Mouse (Mus musculus): ENCODE measurements around the gene Cdkal1. TPM values are rescaled to one million over a fixed set of nuclear protein-coding genes. Genes with fewer than 3 reads are reported as not detected.

Cdkal1 gene
- polyA plus RNA-seq, 1 experiment from 2014 or later: 21.6 TPM

DNA sequence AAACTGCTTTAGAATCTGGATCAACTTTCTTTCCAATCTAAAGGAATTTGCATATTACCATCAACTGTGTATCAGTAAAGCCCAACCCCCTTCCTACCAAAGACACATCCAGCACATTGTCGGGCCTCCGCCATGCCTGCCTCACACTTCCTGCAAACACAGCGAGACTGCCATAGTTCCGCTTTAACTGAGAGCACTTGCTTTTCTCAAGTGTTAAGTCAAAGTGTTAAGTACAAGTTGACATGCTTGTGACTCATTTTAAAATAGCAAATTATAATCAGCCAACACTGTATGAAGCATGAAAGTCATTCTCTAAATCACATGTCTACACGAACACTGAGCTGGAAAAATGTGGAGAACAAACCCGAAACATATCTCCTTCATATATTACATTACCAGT lies 305.3 kb downstream of the Cdkal1 start:
- ATAC-seq (ENCODE audit: low read depth): no peak
- Histone ChIP-seq H3K27me3 (no peaks in the 10 kb centered on the region), H3K4me3 (no peak overlapping the region), H3K9ac (no peak overlapping the region), H3K36me3 (no peaks in the 10 kb centered on the region), H3K4me1 (replicated peaks) (peaks cover 18% of the 10 kb centered on the region), H3K4me2 (no peak overlapping the region), H3K27ac (replicated peaks) (no peak overlapping the region), H3K9me3 (no peaks in the 10 kb centered on the region)
- WGBS: 95% methylated on average over 6 of the region's 6 CpGs

DNA sequence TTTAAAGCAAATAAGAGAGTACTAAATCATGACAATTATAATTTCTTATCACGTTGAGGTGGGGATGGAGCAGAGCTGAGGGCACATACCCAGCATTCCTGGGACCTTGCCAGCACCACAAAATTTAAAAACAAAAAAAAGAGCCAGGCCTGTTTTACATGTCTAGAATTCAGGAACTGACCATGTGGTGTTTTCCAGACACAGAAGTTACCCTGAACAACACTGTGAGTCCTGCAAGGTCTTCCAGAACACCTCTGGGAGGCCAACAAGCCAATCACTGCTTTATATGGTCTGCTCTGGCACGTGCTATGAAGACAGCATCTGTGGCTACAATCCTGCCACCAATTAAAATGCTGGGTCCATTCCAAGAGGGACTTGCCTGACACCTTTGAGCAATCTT lies 305.7 kb downstream of the Cdkal1 start:
- Histone ChIP-seq H3K27ac (replicated peaks) (no peak overlapping the region), H3K4me2 (no peak overlapping the region), H3K4me3 (no peak overlapping the region), H3K27me3 (no peaks in the 10 kb centered on the region), H3K4me1 (replicated peaks) (peaks cover 17% of the 10 kb centered on the region), H3K9me3 (0 out of 2 replicates have a peak, but pooled peaks cover 2% of the 10 kb centered on the region), H3K36me3 (no peaks in the 10 kb centered on the region), H3K9ac (no peak overlapping the region)
- WGBS: 65% methylated on average over 2 of the region's 2 CpGs
- no peak for ATAC-seq (ENCODE audit: low read depth)

DNA sequence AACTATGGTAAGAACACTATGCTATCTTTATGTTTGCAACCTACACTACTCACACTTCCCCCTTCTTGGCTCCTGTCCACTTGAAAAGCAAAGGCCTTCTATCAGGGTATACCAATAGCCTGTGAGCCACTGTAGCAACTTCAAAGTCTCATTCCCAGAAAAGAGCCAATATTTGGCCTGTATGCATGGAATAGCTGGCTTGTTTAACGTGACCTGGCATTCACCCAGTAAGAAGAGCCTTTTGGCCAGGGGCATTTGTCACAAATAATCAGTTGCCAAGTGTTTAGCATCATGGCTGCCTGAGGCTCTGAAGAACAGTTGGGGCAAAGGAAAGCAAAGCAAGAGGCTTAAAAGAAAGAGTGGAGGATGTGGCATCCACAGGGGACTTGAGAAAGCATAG lies 317.6 kb downstream of the Cdkal1 start:
- Histone ChIP-seq H3K4me1 (replicated peaks) (peaks cover 6% of the 10 kb centered on the region; the same call in 1 of the 2 replicates), H3K4me3 (no peak overlapping the region), H3K4me2 (no peak overlapping the region), H3K9ac (no peak overlapping the region), H3K27ac (replicated peaks) (no peak overlapping the region), H3K9me3 (no peaks in the 10 kb centered on the region), H3K36me3 (no peaks in the 10 kb centered on the region), H3K27me3 (no peaks in the 10 kb centered on the region)
- 44% methylated on average over 1 of the region's 1 CpGs for WGBS
- no peak for ATAC-seq (ENCODE audit: low read depth)

DNA sequence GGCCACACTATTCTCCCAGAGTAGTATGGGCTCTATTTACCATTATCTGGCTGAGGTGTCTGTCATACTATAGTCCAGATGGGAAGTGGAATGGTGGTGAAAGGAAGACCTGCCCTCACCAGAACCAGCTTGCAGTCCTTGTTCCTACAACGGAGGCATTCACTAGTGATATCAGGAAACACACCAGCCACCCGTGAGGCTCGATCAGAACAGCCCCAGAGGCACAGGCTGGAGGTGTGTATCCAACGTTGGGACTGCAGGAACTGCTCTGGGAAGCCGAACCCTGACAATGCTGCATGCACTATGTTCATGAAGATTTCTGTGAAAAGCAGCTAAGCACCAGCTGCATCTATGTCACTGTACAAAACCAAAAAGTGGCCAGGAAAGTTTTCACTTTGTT lies 321.9 kb downstream of the Cdkal1 start:
- 83% methylated on average over 5 of the region's 5 CpGs for WGBS
- Histone ChIP-seq H3K4me3 (no peak overlapping the region), H3K27ac (replicated peaks) (no peak overlapping the region), H3K9me3 (no peaks in the 10 kb centered on the region), H3K27me3 (no peaks in the 10 kb centered on the region), H3K9ac (no peak overlapping the region), H3K36me3 (no peaks in the 10 kb centered on the region), H3K4me1 (replicated peaks) (peaks cover 6% of the 10 kb centered on the region; the same call in 1 of the 2 replicates), H3K4me2 (no peak overlapping the region)
- no peak for ATAC-seq (ENCODE audit: low read depth)

DNA sequence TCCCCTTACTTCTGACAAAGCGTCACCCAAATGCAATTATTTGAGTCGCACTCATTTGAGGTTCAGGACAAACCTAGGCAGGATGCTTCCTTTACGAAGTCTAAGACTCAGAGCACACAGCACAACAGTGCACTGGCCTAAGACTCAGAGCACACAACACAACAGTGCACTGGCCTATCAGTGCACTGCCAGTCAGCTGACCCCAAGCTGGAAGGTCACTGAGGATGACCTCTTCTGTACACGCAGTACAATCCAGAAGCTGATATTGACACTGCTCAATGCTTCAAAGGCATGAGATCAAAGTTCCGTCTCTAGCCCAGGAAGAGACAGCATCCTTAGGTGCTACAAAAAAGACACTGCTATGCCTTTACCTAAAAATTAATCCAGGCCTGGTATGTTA lies 327.1 kb downstream of the Cdkal1 start:
- Histone ChIP-seq H3K4me1 (replicated peaks) (no peaks in the 10 kb centered on the region), H3K36me3 (no peaks in the 10 kb centered on the region), H3K4me2 (no peak overlapping the region), H3K27ac (replicated peaks) (no peak overlapping the region), H3K9ac (no peak overlapping the region), H3K4me3 (no peak overlapping the region), H3K27me3 (no peaks in the 10 kb centered on the region), H3K9me3 (no peaks in the 10 kb centered on the region)
- 92% methylated on average over 5 of the region's 5 CpGs for WGBS
- no peak for ATAC-seq (ENCODE audit: low read depth)

DNA sequence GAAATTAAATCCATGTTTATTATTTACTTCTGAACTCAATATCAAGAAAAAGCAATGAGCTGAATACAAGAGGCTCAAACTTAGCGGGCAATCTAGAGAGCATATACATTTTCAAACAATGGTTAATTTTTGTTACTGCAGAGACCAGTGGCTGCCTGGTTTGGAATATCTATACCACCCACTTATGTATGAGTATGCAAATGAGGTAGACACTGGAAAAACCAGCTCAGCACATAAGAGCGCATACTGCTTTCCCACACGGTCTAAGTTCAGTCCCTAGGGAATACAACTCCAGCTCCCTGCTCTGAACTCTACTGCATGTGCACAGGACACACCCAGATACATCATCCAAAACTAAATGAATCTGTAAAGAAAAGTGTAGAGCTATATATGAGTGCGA lies 334.2 kb downstream of the Cdkal1 start:
- no peaks in the 10 kb centered on the region for H3K36me3 ChIP-seq
- WGBS: 82% methylated on average over 4 of the region's 4 CpGs
- peaks cover 7% of the 10 kb centered on the region; the same call in 1 of the 2 replicates for H3K4me1 ChIP-seq (replicated peaks)
- ATAC-seq (ENCODE audit: low read depth): no peak
- no peaks in the 10 kb centered on the region for H3K27me3 ChIP-seq
- H3K9me3 ChIP-seq: no peaks in the 10 kb centered on the region
- H3K4me3 ChIP-seq: no peak overlapping the region
- H3K4me2 ChIP-seq: no peak overlapping the region
- no peak overlapping the region; the same call in 1 of the 2 replicates for H3K27ac ChIP-seq (replicated peaks)
- H3K9ac ChIP-seq: no peak overlapping the region

DNA sequence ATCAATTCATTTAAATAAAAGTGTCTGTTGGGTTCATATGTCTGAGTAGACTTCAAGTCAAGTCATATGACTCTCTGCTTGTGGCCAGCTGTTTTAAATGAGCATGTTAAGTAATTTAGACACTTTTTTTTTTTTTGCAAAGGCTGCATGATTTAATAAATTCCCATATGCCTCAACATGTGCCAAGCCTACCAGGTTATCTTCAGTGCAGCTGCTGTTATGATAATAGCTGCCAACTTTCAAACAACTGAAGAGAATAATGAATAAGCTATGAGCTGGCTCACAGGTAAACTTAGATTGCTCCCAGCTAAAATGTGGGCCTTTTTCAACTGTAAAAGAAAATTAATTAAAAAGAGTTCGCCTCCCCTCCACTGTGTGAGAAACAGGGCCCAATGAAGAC lies 341.4 kb downstream of the Cdkal1 start:
- ATAC-seq (ENCODE audit: low read depth): no peak
- no peaks in the 10 kb centered on the region for H3K27me3 ChIP-seq
- 78% methylated on average over 1 of the region's 1 CpGs for WGBS

DNA sequence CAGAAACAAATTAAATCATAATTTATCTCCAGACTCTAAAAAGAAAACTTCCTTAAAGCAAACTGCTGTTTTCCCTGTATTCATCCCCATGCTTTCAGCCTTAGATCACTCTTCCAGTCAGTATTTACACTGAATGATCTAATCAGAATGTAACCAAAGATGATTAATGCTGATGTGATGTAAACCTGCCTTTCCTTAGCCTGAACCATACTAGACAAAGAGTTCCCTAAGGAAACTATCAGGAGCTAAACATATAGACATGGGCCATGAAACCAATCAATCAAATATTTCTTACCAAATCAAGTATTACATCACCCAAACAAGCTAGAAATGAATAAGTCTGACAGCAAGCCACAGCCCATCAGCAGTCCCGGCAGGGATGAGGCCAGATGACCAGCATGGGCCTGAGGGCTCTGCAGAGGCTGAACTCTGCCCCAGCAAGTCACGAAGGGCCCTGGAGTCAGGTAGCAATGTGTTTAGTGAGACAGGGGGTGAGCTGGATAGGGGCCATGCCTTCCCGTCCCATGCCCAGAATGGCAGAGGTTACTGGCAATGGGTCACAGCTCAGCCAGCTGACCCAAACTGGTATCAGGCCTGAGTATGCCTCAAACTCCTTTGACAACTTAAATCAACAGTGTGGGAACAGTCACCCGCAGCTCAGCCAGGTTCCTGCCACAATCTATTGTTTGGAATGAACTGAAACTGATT lies 350.5 kb downstream of the Cdkal1 start:
- WGBS: 56% methylated on average over 4 of the region's 4 CpGs
- Histone ChIP-seq H3K9ac (no peak overlapping the region), H3K36me3 (no peaks in the 10 kb centered on the region), H3K4me1 (replicated peaks) (peaks cover 14% of the 10 kb centered on the region), H3K9me3 (no peaks in the 10 kb centered on the region), H3K27me3 (no peaks in the 10 kb centered on the region), H3K4me2 (no peak overlapping the region), H3K4me3 (no peak overlapping the region), H3K27ac (replicated peaks) (no peak overlapping the region)
- no peak for ATAC-seq (ENCODE audit: low read depth)

More for the DNA sequence above, 341.4 kb downstream of the Cdkal1 start:
- H3K4me2 ChIP-seq: no peak overlapping the region
- no peaks in the 10 kb centered on the region for H3K4me1 ChIP-seq (replicated peaks)
- H3K4me3 ChIP-seq: no peak overlapping the region
- H3K9me3 ChIP-seq: no peaks in the 10 kb centered on the region
- no peak overlapping the region for H3K27ac ChIP-seq (replicated peaks)
- no peak overlapping the region for H3K9ac ChIP-seq
- H3K36me3 ChIP-seq: no peaks in the 10 kb centered on the region

DNA sequence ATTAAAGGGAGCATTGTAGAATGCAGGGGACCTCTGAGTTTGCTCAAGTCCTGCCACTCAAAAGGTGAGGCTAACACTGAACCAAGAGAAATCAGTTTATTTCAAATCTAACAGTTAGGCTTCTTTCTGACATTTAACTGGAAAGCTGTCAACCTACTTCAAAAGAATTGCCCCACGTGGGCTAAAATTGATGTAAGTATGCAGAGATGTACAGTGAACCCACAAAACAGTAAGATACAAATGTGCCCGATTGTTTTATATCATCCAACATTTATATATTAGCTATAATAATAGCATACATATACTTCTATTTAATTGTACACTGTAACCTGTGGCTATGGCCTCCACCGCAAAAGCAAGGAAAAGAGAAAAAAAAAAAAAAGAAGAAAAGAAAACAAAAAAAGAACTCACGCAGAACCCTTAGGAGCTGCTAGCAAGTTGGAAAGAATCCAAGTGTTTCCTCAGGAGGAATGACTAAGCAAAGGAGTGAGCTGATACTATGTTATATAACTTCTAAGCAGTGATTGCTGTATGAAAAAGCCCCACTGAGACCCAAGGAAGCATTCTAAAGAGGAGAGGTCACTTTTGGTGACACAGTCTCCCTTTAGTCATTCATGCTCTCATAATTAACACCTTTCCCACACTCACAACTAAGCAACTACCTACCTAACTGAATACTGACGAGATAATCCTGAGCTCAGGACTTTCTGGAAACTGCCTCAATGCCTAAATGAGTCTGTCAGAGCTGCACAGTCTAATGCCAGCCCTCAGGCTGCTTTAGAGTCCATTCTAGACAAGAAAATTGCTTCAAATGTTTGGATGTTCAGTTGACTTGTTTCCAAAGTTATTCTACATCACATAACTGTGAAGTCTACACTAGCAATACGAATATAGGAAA lies 352.1 kb downstream of the Cdkal1 start:
- Histone ChIP-seq H3K27me3 (no peaks in the 10 kb centered on the region), H3K9me3 (no peaks in the 10 kb centered on the region), H3K4me3 (no peak overlapping the region), H3K36me3 (no peaks in the 10 kb centered on the region), H3K27ac (replicated peaks) (no peak overlapping the region), H3K4me2 (no peak overlapping the region), H3K9ac (no peak overlapping the region), H3K4me1 (replicated peaks) (peaks cover 14% of the 10 kb centered on the region)
- no peak for ATAC-seq (ENCODE audit: low read depth)
- 69% methylated on average over 6 of the region's 6 CpGs for WGBS

DNA sequence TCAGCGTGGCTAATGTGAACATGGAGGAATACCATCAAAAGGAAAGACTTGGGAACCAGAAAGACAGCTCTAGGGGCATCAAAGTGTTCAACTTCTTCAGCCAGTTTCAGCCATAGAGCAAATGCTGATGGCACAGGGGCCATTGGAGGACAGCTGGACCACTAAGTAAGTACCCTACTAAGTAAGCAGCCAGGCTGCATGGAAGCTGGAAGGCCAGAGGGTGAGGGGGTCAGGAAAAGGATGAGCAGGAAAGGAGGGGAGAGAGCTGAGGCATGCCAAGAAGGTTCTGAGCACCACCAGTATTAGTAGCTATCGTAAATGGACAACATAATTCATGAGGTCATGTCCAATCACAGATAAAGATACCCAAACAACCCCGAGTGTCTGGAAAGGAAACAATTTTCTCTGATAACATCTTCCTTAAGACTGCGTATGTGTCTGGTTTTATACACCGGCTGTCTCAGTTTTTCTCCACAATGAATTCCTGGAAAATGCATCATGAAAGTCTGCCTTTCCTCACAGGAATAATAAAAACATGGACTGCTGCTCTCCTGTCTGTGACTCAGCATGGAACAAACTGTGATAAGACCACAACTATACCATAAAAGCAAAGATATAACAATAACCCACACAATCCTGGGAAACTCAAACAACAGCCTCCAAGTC lies 352.9 kb downstream of the Cdkal1 start:
- Histone ChIP-seq H3K9me3 (no peaks in the 10 kb centered on the region), H3K4me3 (no peak overlapping the region), H3K4me2 (no peak overlapping the region), H3K27me3 (no peaks in the 10 kb centered on the region), H3K36me3 (no peaks in the 10 kb centered on the region), H3K4me1 (replicated peaks) (peaks cover 14% of the 10 kb centered on the region), H3K27ac (replicated peaks) (no peak overlapping the region), H3K9ac (no peak overlapping the region)
- 79% methylated on average over 5 of the region's 5 CpGs for WGBS
- ATAC-seq (ENCODE audit: low read depth): no peak

DNA sequence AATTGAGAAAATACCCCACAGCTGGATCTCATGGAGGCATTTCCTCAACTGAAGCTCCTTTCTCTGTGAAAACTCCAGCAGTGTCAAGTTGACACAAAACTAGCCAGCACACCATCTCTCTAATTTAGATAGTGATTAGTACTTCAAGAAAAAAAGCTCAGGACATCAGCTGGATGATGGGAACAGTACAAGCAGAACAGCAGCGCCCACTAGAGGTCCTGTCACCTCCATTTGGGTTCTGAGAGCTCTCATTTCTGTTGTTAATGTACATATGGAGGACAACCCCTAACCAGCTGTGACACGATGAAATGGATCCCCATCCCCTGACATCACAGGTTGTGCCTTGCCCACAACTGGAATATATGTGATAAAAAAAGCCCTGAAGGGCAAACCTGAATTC lies 354.3 kb downstream of the Cdkal1 start:
- Histone ChIP-seq H3K27me3 (no peaks in the 10 kb centered on the region), H3K4me3 (no peak overlapping the region), H3K4me2 (no peak overlapping the region), H3K9me3 (no peaks in the 10 kb centered on the region), H3K27ac (replicated peaks) (no peak overlapping the region), H3K9ac (no peak overlapping the region), H3K36me3 (no peaks in the 10 kb centered on the region), H3K4me1 (replicated peaks) (peaks cover 14% of the 10 kb centered on the region)
- no peak for ATAC-seq (ENCODE audit: low read depth)
- WGBS: 75% methylated on average over 2 of the region's 2 CpGs

DNA sequence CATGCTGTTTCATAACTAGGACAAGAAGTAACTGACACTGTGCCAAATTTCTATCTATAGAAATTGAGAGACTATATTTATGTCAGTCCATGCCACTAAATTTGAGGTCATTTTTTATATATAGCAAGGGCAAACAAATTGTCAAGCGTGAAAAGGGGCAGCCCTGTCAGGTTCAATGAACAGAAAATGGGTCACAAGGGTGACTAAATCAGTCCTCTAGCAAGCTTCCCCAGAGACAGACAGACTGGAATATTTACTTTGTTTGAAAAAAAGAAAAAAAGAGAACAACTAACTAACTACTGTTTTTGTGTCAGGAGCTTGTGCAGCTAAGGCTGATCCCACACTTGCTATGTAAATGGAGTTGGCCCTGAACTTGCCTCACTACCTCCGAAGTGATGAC lies 355.7 kb downstream of the Cdkal1 start:
- no peak for ATAC-seq (ENCODE audit: low read depth)
- H3K27me3 ChIP-seq: no peaks in the 10 kb centered on the region
- no peak overlapping the region for H3K4me2 ChIP-seq
- H3K4me1 ChIP-seq (replicated peaks): peaks cover 8% of the 10 kb centered on the region
- H3K27ac ChIP-seq (replicated peaks): no peak overlapping the region
- H3K36me3 ChIP-seq: no peaks in the 10 kb centered on the region
- no peak overlapping the region for H3K9ac ChIP-seq
- no peaks in the 10 kb centered on the region for H3K9me3 ChIP-seq
- H3K4me3 ChIP-seq: no peak overlapping the region
- WGBS: 74% methylated on average over 2 of the region's 2 CpGs
